Mouse (Mus musculus) embryonic fibroblast, embryonic 13.5 days (primary cell): Measurements from ENCODE around the gene Chchd4.

Experiments
- CTCF ChIP-seq: IDR thresholded peaks from 2 replicates; pipeline ENCODE4 v1.5.1; 2011; ENCODE audit warnings: mild to moderate bottlenecking, control low read depth, low read length, moderate library complexity, borderline replicate concordance; ENCODE audit not compliant: insufficient read depth
- POLR2A ChIP-seq: IDR thresholded peaks from 2 replicates; pipeline ENCODE4 v1.6.1; 2011; ENCODE audit warnings: low read depth, mild to moderate bottlenecking, control low read depth, low read length, moderate library complexity

DNA sequence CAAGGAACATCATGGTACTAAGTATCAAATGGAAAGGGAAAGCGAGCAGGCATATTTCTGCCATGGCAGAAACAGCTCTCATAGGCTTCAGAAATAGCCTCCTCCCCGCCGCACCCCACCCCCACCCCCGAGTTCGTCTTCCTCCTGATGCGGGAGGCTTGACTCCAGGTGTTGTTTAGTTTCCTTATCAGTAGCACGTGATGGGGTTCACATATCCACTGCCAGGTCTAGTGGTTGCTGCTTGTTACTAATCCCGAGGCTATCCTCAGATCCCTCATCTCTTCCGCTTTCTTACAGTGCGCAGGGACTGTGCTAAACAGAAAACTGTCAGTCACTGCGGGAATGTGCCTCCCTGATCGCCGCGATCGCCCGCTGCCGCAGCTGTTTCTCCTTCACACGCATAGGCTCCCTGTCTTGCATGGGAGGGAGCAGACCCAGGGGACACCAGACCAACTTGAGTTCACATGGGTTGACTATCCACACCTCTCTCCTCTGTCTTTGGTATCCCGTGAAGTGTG is 32.1 kb downstream of the Chchd4 start:
- no peak for TF ChIP-seq CTCF
- TF ChIP-seq POLR2A, result no peak; the same call in 1 of the 2 replicates
